Mouse (Mus musculus): ENCODE measurements around the gene Pde6g. TPM values are rescaled to one million over a fixed set of nuclear protein-coding genes. Genes with fewer than 3 reads are reported as not detected.

The Pde6g gene
- total RNA-seq, 2 experiments from 2014 or later: 0.45 to 1.1 TPM

- Histone ChIP-seq H3K4me3 (peak within 1 kb of the TSS; percentile 99), H3K27ac (peak within 1 kb of the TSS; percentile 72)
- TF ChIP-seq CTCF (IDR thresholded peaks at IDR 0.05): no peak
- DNase-seq (ENCODE audit: extremely low spot score in 1 of 2, low spot score in 2 of 2): peak; percentile 84 to 86
- intact Hi-C loops (cut with DNase I): no loop called here
These were observed 38.2 kb upstream of the Pde6g start, which contains the start of gene Slc25a10 for GRCm38 (mm10) chr11:120491317-120492023. Gene Slc25a10 (plus strand): TSS chr11:120491840.

GRCm38 (mm10) chr11:120490291-120491046, 37.2 kb upstream of the Pde6g start:
- no peak for TF ChIP-seq CTCF (IDR thresholded peaks at IDR 0.05)
- intact Hi-C loops (cut with DNase I): no loop called here
- Histone ChIP-seq H3K4me3 (no peak overlapping the region), H3K27ac (peak overlapping the region; percentile 72; the same call in 1 of the 2 replicates)
- DNase-seq (ENCODE audit: extremely low spot score in 1 of 2, low spot score in 2 of 2): no peak

- peak; percentile 97 for TF ChIP-seq CTCF (IDR thresholded peaks at IDR 0.05)
- Histone ChIP-seq H3K4me3 (no peak overlapping the region), H3K27ac (no peak overlapping the region)
- intact Hi-C loops (cut with DNase I): loop anchor here (5.0 kb wide), 1 partner anchor 128 kb away; the partner anchor contains the start of gene Pcyt2
- peak; percentile 41 to 56 for DNase-seq (ENCODE audit: extremely low spot score in 1 of 2, low spot score in 2 of 2)
These were observed 35.9 kb upstream of the Pde6g start for GRCm38 (mm10) chr11:120489054-120489761.

- intact Hi-C loops (cut with DNase I): loop anchor here (5.0 kb wide), 1 partner anchor 129 kb away; the partner anchor contains the start of gene Pcyt2
- Histone ChIP-seq H3K4me3 (no peak overlapping the region), H3K27ac (no peak overlapping the region)
- TF ChIP-seq CTCF (IDR thresholded peaks at IDR 0.05): no peak
- no peak for DNase-seq (ENCODE audit: extremely low spot score in 1 of 2, low spot score in 2 of 2)
These were observed 35.2 kb upstream of the Pde6g start for GRCm38 (mm10) chr11:120488516-120488915.

- DNase-seq (ENCODE audit: extremely low spot score in 1 of 2, low spot score in 2 of 2): no peak
- H3K27ac ChIP-seq: peak overlapping the region; percentile 95
- H3K4me3 ChIP-seq: peak overlapping the region; percentile 81
- intact Hi-C loops (cut with DNase I): loop anchor here (2.0 to 5.0 kb wide), 2 partner anchors 92 to 132 kb away; partner anchors contain the start of gene Pcyt2
- TF ChIP-seq CTCF (IDR thresholded peaks at IDR 0.05): no peak
These were observed 32.0 kb upstream of the Pde6g start for GRCm38 (mm10) chr11:120485251-120485650.

- DNase-seq (ENCODE audit: extremely low spot score in 1 of 2, low spot score in 2 of 2): peak; percentile 88 to 89
- TF ChIP-seq CTCF (IDR thresholded peaks at IDR 0.05): no peak
- intact Hi-C loops (cut with DNase I): loop anchor here (1.0 to 2.0 kb wide), 2 partner anchors 26 to 92 kb away; partner anchors contain the start of genes Ccdc137 and Oxld1
- peak within 1 kb of the TSS; percentile 95 for H3K27ac ChIP-seq
- H3K4me3 ChIP-seq: peak within 1 kb of the TSS; percentile 81
These were observed 31.1 kb upstream of the Pde6g start, which contains the start of gene Mrpl12 for GRCm38 (mm10) chr11:120484265-120484981. Gene Mrpl12 (plus strand): TSS chr11:120484613.

- H3K4me3 ChIP-seq: no peak overlapping the region
- intact Hi-C loops (cut with DNase I): no loop called here
- DNase-seq (ENCODE audit: extremely low spot score in 1 of 2, low spot score in 2 of 2): no peak
- TF ChIP-seq CTCF (IDR thresholded peaks at IDR 0.05): no peak
- 0 out of 2 replicates have a peak overlapping the region, but pooled peaks have one; percentile 95 for H3K27ac ChIP-seq
These were observed 30.2 kb upstream of the Pde6g start for GRCm38 (mm10) chr11:120483448-120483934.

GRCm38 (mm10) chr11:120472052-120472451, 18.8 kb upstream of the Pde6g start:
- intact Hi-C loops (cut with DNase I): no loop called here
- no peak overlapping the region for H3K27ac ChIP-seq
- TF ChIP-seq CTCF (IDR thresholded peaks at IDR 0.05): no peak
- H3K4me3 ChIP-seq: no peak overlapping the region
- DNase-seq (ENCODE audit: extremely low spot score in 1 of 2, low spot score in 2 of 2): no peak

- no peak for DNase-seq (ENCODE audit: extremely low spot score in 1 of 2, low spot score in 2 of 2)
- no peak for TF ChIP-seq CTCF (IDR thresholded peaks at IDR 0.05)
- H3K4me3 ChIP-seq: peak overlapping the region; percentile 80
- intact Hi-C loops (cut with DNase I): loop anchor here (1.0 kb wide), 1 partner anchor 106 kb away; the partner anchor contains the start of gene P4hb
- peak overlapping the region; percentile 86 for H3K27ac ChIP-seq
These were observed 14.4 kb upstream of the Pde6g start for GRCm38 (mm10) chr11:120467736-120468092.

- no peak; the same call in 1 of the 2 replicates for TF ChIP-seq CTCF (IDR thresholded peaks at IDR 0.05)
- peak within 1 kb of the TSS; percentile 86 for H3K27ac ChIP-seq
- DNase-seq (ENCODE audit: extremely low spot score in 1 of 2, low spot score in 2 of 2): peak; percentile 93 to 94
- peak within 1 kb of the TSS; percentile 80 for H3K4me3 ChIP-seq
- intact Hi-C loops (cut with DNase I): loop anchor here (1.0 kb wide), 1 partner anchor 106 kb away; the partner anchor contains the start of gene P4hb
These were observed 13.9 kb upstream of the Pde6g start, which contains the start of gene Arl16 for GRCm38 (mm10) chr11:120467051-120467735. Gene Arl16 (minus strand): TSS chr11:120467607.

Data from left cerebral cortex, adult 2 months (tissue).